Mouse (Mus musculus) CH12F3 (cell line): ENCODE measurements around the gene Pink1.

Experiments
- in situ Hi-C: fragments of 300-500 bp; cut with MboI; formaldehyde crosslinking; loops from 2 replicates; pipeline ENCODE4 v1.14.3; 2020; ENCODE audit warnings: low sequenced_read_pairs

Gene Pink1

DNA sequence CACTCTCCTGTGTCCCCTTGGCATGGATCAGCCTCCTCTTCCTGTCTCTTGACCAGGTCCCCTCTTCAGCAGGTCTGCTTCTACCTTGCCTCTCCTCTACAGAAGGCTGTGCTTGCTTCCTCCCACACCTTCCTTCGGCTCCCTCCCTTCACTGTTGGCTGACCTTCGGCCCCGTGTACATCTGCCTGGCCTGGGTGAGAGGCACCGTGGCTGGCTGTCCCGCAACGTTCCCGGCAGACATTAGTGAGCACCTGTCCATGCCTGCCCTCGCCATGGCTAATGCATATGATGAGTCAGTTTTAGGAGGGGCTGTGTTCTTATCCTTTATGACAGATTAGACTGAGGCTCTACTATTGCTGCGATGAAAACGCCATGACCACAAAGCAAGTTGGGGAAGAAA is 58.2 kb downstream of the Pink1 start:
- in situ Hi-C loops, result no loop called here
